Mouse (Mus musculus) embryonic facial prominence, embryonic 11.5 days (tissue): ENCODE measurements at regions not wholly inside any gene's neighbourhood (a gene's known extent, or its start where the extent isn't known, plus 50 kb on each side); places are given as distances from the start of the nearest gene placed in this dataset.
"Not testable (repeated sequence)": the region's sequence is repeated elsewhere in the genome, so short reads cannot be mapped to it uniquely, and the experiment has no call there.

ENCODE experiments used
- ATAC-seq: fragments of 200-750 bp; cut with Nextera tagmentation; replicated peaks from 2 replicates; pipeline ENCODE4 v1.8.0; 2017; ENCODE audit warnings: low read depth; ENCODE audit not compliant: insufficient number of reproducible peaks, low FRiP score, low TSS enrichment
- DNase-seq: peaks from one replicate; pipeline ENCODE4 v3.0.0-alpha.2; 2015; ENCODE audit warnings: low spot score
- H3K27ac ChIP-seq: fragments of 300-500 bp; sonication (generic); replicated peaks from 2 replicates; pipeline ENCODE4 v1.5.1; 2014; ENCODE audit warnings: mild to moderate bottlenecking, low read depth, low read length, control low read depth
- H3K27me3 ChIP-seq: fragments of 300-500 bp; sonication (generic); 2 replicates; pipeline ENCODE4 v1.6.1; 2014; ENCODE audit warnings: mild to moderate bottlenecking, low read length, moderate library complexity, mixed read lengths; ENCODE audit not compliant: control insufficient read depth, insufficient read depth
- H3K36me3 ChIP-seq: fragments of 300-500 bp; sonication (generic); replicated peaks from 2 replicates; pipeline ENCODE4 v1.6.1; 2014; ENCODE audit warnings: low read depth, mild to moderate bottlenecking, low read length, moderate library complexity, mixed read lengths; ENCODE audit not compliant: control insufficient read depth, insufficient read depth
- H3K4me1 ChIP-seq: fragments of 300-500 bp; sonication (generic); 2 replicates; pipeline ENCODE4 v1.6.1; 2014; ENCODE audit warnings: low read length, mixed read lengths; ENCODE audit not compliant: control insufficient read depth, insufficient read depth
- H3K4me2 ChIP-seq: fragments of 300-500 bp; sonication (generic); 2 replicates; pipeline ENCODE4 v1.6.1; 2014; ENCODE audit warnings: low read depth, mild to moderate bottlenecking, control low read depth, low read length, moderate library complexity
- H3K4me3 ChIP-seq: fragments of 300-500 bp; sonication (generic); 2 replicates; pipeline ENCODE4 v1.5.1; 2014; ENCODE audit warnings: low read depth, low read length, control low read depth
- H3K9ac ChIP-seq: fragments of 300-500 bp; sonication (generic); replicated peaks from 2 replicates; pipeline ENCODE4 v1.6.1; 2014; ENCODE audit warnings: mild to moderate bottlenecking, control low read depth, low read length
- H3K9me3 ChIP-seq: fragments of 300-500 bp; sonication (generic); replicated peaks from 2 replicates; pipeline ENCODE4 v1.6.1; 2016; ENCODE audit warnings: mild to moderate bottlenecking, low read length, inconsistent platforms, mixed read lengths; ENCODE audit not compliant: control insufficient read depth
- WGBS: fragments of 180-500 bp; shearing (Covaris S2); extraction: QIAGEN DNeasy Blood & Tissue Kit; methylation state at CpG from one replicate; pipeline ENCODE4 v1.1.7; 2014; 5-methylcytosine and 5-hydroxymethylcytosine counted together

DNA sequence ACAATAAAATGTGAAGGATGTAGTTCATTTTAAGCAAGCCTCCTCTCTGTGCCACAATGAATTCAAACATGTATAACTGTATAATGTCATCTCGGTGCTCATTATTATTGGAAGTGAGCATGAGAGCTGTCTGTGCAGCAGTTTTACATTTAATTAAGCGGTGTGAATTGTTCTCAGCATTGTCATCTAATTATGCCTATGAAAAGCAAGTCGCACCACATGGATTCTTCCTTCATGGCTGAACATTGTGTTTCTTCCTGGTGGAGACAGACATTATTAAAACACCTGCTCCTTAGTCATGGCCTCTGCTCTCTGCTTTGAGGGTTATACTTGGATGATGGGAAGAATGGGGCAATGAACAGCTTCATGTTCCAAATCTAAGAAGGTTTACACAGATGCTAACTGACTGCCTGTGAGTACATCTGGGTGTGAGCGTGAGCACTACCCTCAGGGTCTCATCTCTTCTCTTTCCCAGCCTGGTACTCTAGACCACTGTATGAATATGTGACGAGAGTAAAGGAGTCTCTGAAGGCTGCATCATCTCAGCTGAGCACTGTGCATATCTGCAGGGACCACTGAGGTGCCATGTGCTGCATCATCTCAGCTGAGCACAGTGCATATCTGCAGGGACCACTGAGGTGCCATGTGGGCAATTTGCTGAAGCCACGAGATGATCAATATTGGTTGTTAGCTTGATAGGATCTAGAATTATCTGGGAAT, 628.6 kb upstream of the Chrm3 start:
- no peak for DNase-seq
- H3K9ac ChIP-seq: no peak overlapping the region
- H3K4me3 ChIP-seq: no peak overlapping the region
- ATAC-seq: no peak
- H3K4me1 ChIP-seq: no peaks in the 10 kb centered on the region
- H3K27ac ChIP-seq: no peak overlapping the region
- no peaks in the 10 kb centered on the region for H3K9me3 ChIP-seq
- no peak overlapping the region for H3K4me2 ChIP-seq
- 83% methylated on average over 6 of the region's 6 CpGs for WGBS
- H3K36me3 ChIP-seq: no peaks in the 10 kb centered on the region
- H3K27me3 ChIP-seq: no peaks in the 10 kb centered on the region

DNA sequence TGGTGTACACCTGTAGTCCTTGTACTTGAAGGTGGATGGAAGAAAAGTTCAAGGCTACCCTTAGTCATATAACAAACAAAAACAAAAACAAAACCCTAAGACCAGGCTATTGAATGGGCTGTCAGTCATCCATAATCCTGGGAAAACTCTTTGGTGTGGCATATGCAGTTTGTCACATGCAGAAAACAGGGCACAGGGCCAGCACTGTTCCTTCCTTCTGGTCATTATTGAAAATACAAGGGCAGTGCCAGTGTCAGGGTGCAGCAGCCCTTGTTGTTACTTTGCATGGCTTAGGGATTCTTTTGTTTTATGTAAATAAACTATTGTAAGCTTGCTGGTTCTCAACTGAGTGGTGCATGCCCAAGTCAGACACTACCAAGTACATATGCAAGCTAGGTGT, 623.1 kb upstream of the Chrm3 start:
- Histone ChIP-seq H3K27ac (no peak overlapping the region), H3K9me3 (no peaks in the 10 kb centered on the region), H3K4me2 (no peak overlapping the region), H3K27me3 (no peaks in the 10 kb centered on the region), H3K9ac (no peak overlapping the region), H3K4me3 (no peak overlapping the region), H3K36me3 (no peaks in the 10 kb centered on the region), H3K4me1 (no peaks in the 10 kb centered on the region)
- ATAC-seq (no peak), DNase-seq (no peak)

DNA sequence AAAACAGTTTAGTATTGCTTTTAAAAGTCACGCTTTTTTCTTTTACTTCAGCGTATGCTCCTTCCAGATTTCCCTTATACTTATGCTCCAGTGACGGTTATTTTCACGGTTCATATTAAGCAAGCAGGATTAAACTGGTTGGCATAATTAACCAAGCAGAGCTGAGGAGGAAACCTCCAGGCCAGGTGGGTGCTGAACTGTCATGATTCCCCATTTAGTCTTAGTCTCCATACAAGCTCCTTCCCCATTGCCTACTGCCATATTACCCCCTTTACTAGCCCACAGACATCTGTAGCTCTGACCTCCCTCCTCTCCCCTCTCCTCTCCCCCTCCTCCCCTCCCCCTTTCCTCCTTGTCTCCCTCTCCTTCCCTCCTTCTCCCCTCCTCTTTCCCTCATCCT, 621.9 kb upstream of the Chrm3 start:
- Histone ChIP-seq H3K27me3 (no peaks in the 10 kb centered on the region), H3K36me3 (no peaks in the 10 kb centered on the region), H3K9me3 (no peaks in the 10 kb centered on the region), H3K27ac (no peak overlapping the region), H3K4me2 (no peak overlapping the region), H3K4me3 (no peak overlapping the region), H3K4me1 (no peaks in the 10 kb centered on the region), H3K9ac (no peak overlapping the region)
- no peak for DNase-seq
- WGBS: 89% methylated on average over 4 of the region's 4 CpGs
- ATAC-seq: no peak

DNA sequence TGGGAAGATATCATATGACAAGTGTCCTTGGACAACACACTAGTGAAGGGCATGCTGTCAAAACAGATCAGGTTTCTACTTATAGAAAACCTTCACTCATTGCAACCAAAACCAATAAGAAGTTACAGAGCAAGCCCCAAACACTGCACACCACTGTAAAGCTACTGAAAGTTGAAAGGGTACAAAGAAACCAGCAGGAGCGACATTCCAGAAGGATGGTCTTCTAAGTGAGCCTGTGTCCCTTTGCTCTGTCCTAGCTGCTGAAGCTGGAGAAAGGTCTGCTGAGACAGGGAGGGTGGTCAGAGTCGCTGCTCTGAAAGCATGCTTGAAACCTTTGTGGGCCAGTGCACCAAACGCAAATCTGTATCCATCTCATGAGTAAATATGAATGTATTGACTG, 611.3 kb upstream of the Chrm3 start:
- Histone ChIP-seq H3K27ac (no peak overlapping the region), H3K9me3 (no peaks in the 10 kb centered on the region), H3K4me1 (no peaks in the 10 kb centered on the region), H3K27me3 (no peaks in the 10 kb centered on the region), H3K9ac (no peak overlapping the region), H3K4me2 (no peak overlapping the region), H3K4me3 (no peak overlapping the region), H3K36me3 (no peaks in the 10 kb centered on the region)
- ATAC-seq (no peak), DNase-seq (no peak)
- WGBS: 74% methylated on average over 3 of the region's 3 CpGs

DNA sequence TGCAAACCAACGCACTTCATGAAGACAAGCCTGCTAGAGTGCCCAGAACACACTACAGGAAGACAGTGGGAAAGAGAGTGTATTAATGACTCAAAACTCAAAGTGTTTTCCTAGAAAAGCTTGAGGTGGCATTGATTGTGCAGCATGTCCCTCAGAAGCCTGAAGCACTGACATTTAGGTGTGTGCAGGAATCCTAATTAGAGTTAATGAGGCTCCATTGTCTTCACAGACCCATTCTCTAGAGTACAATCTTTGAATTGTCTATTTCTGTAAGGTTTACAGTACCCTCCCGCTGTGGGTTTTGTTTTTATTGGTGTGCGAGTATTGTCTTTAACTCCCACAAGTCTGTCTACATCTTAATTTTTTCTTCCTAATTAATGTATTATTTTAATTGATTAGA, 610.1 kb upstream of the Chrm3 start:
- no peak for DNase-seq
- Histone ChIP-seq H3K9me3 (no peaks in the 10 kb centered on the region), H3K36me3 (no peaks in the 10 kb centered on the region), H3K27me3 (no peaks in the 10 kb centered on the region), H3K4me2 (no peak overlapping the region), H3K4me3 (no peak overlapping the region), H3K27ac (no peak overlapping the region), H3K4me1 (no peaks in the 10 kb centered on the region), H3K9ac (no peak overlapping the region)
- 85% methylated on average over 3 of the region's 3 CpGs for WGBS
- ATAC-seq: no peak

GRCm38 (mm10) chr13:10952923-10953322, 592.3 kb upstream of the Chrm3 start:
- H3K4me3 ChIP-seq: no peak overlapping the region
- no peak overlapping the region for H3K27ac ChIP-seq
- no peaks in the 10 kb centered on the region for H3K4me1 ChIP-seq
- no peak overlapping the region for H3K9ac ChIP-seq
- DNase-seq (no peak), ATAC-seq (no peak)
- WGBS: 85% methylated on average over 3 of the region's 3 CpGs
- H3K36me3 ChIP-seq: no peaks in the 10 kb centered on the region
- no peaks in the 10 kb centered on the region for H3K9me3 ChIP-seq
- no peak overlapping the region for H3K4me2 ChIP-seq
- no peaks in the 10 kb centered on the region for H3K27me3 ChIP-seq

DNA sequence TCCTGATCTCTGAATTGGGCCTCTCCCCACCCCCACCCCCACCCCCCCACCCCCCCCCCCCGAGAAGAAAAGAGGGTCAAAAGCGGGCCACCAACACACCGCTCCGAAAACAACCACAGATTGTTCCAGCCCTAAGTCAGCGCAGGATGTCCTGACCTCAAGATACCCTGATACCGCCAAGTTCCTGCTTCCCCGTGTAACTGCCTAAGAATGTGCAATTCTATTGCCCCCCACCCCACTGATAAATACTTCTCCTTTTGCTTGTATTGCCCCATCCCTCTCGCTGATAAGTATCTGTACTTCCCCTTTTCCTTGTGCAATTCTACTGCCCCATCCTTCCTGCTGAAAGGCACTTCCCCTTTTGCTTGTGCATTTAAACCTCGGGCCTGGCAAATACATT, 590.0 kb upstream of the Chrm3 start:
- not testable (repeated sequence) for H3K4me2 ChIP-seq, H3K36me3 ChIP-seq, H3K9ac ChIP-seq, H3K27ac ChIP-seq, H3K27me3 ChIP-seq, DNase-seq, ATAC-seq, H3K4me1 ChIP-seq, H3K9me3 ChIP-seq, H3K4me3 ChIP-seq
- 85% methylated on average over 8 of the region's 9 CpGs for WGBS

- WGBS: 84% methylated on average over 2 of the region's 2 CpGs
- no peaks in the 10 kb centered on the region for H3K27me3 ChIP-seq
- H3K9ac ChIP-seq: no peak overlapping the region
Measured at GRCm38 (mm10) chr13:10947398-10947797, 586.8 kb upstream of the Chrm3 start.

More at GRCm38 (mm10) chr13:10947398-10947797, 586.8 kb upstream of the Chrm3 start:
- Histone ChIP-seq H3K4me2 (no peak overlapping the region), H3K36me3 (no peaks in the 10 kb centered on the region), H3K9me3 (no peaks in the 10 kb centered on the region), H3K4me1 (no peaks in the 10 kb centered on the region), H3K4me3 (no peak overlapping the region), H3K27ac (no peak overlapping the region)
- ATAC-seq: no peak
- no peak for DNase-seq
